Mouse (Mus musculus) intestine, postnatal 0 days (tissue): ENCODE results near the gene Mras. TPM values are rescaled to one million over a fixed set of nuclear protein-coding genes. Genes with fewer than 3 reads are reported as not detected.

Experiments used
- ATAC-seq: fragments of 200-750 bp; cut with Nextera tagmentation; 2 replicates; pipeline ENCODE4 v1.8.0; 2017; ENCODE audit warnings: mild to moderate bottlenecking, moderate TSS enrichment, moderate library complexity
- H3K27ac ChIP-seq: fragments of 300-500 bp; sonication (generic); 2 replicates; pipeline ENCODE4 v1.5.1; 2014; ENCODE audit warnings: mild to moderate bottlenecking, low read depth, low read length, moderate library complexity
- H3K27me3 ChIP-seq: fragments of 300-500 bp; sonication (generic); replicated peaks from 2 replicates; pipeline ENCODE4 v1.6.1; 2014; ENCODE audit warnings: low read length, mixed read lengths; ENCODE audit not compliant: control insufficient read depth, insufficient read depth
- H3K36me3 ChIP-seq: fragments of 300-500 bp; sonication (generic); 2 replicates; pipeline ENCODE4 v1.6.1; 2014; ENCODE audit warnings: mild to moderate bottlenecking, moderate library complexity; ENCODE audit not compliant: control insufficient read depth, insufficient read depth
- H3K4me1 ChIP-seq: fragments of 300-500 bp; sonication (generic); replicated peaks from 2 replicates; pipeline ENCODE4 v1.6.1; 2014; ENCODE audit warnings: antibody characterized with exemption, low read length, mixed read lengths; ENCODE audit not compliant: control insufficient read depth, insufficient read depth
- H3K4me2 ChIP-seq: fragments of 300-500 bp; sonication (generic); replicated peaks from 2 replicates; pipeline ENCODE4 v1.6.1; 2014; ENCODE audit warnings: low read depth, mild to moderate bottlenecking, moderate library complexity
- H3K4me3 ChIP-seq: fragments of 300-500 bp; sonication (generic); 2 replicates; pipeline ENCODE4 v1.5.1; 2014; ENCODE audit warnings: low read depth, low read length
- H3K9ac ChIP-seq: fragments of 300-500 bp; sonication (generic); 2 replicates; pipeline ENCODE4 v1.6.1; 2014; ENCODE audit warnings: mild to moderate bottlenecking, low read depth, low read length
- H3K9me3 ChIP-seq: fragments of 300-500 bp; sonication (generic); 2 replicates; pipeline ENCODE4 v1.6.1; 2016; ENCODE audit warnings: mixed run types; ENCODE audit not compliant: control insufficient read depth
- CTCF ChIP-seq: sonication (generic); IDR thresholded peaks from 2 replicates; pipeline ENCODE4 v1.5.1; 2016; ENCODE audit warnings: low read depth, mild to moderate bottlenecking, control low read depth, antibody characterized with exemption, moderate library complexity
- WGBS: fragments of 180-500 bp; shearing (Covaris S2); extraction: QIAGEN DNeasy Blood & Tissue Kit; methylation state at CpG from one replicate; pipeline ENCODE4 v1.1.7; 2014; 5-methylcytosine and 5-hydroxymethylcytosine counted together
- polyA plus RNA-seq: library from polyadenylated mRNA; unstranded; fragments of >200 nt; fragmentation: Nextera tagmentation; extraction: Ambion mirVana; gene quantifications from 2 replicates; pipeline ENCODE4 v1.2.1, GENCODE M21; 2015

The Mras gene
- polyA plus RNA-seq, 1 experiment from 2014 or later = 7.6 TPM

- Histone ChIP-seq H3K4me3 (no peak overlapping the region), H3K9ac (no peak overlapping the region), H3K27ac (no peak overlapping the region), H3K27me3 (no peaks in the 10 kb centered on the region), H3K4me1 (no peaks in the 10 kb centered on the region), H3K4me2 (no peak overlapping the region), H3K36me3 (no peaks in the 10 kb centered on the region), H3K9me3 (no peaks in the 10 kb centered on the region)
- TF ChIP-seq CTCF = no peak
- ATAC-seq = no peak
- 96% methylated on average over 5 of the region's 5 CpGs for WGBS
Measured at GRCm38 (mm10) chr9:99411093-99411492, 26.1 kb downstream of the Mras start.

DNA sequence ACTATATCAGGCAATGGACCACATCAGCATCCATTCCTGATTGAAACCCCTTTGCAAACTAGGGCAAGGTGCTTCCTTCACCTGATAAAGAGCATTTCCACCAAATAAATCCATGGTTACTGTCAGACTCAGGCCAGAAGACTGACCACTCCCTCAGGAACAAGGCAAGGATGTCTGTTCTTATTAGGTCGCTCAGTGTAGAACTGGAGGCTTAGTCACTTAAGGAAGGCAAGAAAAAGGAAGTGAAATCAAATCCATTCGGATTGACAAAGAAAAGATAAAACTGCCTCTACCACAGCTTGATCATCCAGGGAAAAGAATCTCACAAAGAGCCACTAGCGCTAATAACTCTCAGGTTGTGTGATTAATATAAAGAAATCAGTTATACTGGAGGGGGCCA lies 27.9 kb downstream of the Mras start:
- 81% methylated on average over 3 of the region's 3 CpGs for WGBS

DNA sequence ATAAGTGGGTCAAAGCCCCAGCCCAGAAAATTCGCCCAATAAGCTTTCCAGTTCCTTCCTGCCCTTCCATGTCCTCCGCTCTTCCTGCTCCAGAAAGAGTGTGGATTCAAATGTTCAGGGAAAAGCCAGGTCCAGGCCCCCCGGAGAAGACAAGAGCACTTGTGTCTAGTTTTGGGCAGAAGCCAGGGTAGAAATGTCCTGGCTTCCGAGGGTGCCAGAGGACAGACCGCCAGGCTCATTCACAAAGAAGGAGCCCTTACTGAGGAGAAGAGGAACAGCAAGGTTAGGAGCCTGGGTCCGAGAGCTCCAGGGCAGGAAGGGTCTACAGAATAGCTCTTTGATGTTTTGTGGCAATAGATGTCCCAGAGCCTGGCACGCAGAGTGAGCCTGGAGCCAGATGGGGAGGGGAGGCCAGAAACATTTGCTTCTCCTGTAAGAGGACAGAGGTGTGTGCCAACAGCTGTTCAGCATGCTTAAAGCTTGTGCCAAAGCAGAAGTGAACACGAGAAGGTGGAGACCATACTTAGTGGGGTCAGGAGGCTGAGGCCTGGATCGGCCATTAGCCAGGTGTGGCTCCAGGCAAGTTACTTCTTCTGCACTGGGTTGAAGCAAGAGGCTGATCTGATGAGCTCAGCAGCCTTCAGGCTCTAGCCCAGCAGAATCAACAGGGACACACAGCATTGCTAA lies 35.8 kb downstream of the Mras start:
- H3K4me2 ChIP-seq = no peak overlapping the region
- H3K27me3 ChIP-seq = no peaks in the 10 kb centered on the region
- no peak overlapping the region for H3K9ac ChIP-seq
- no peak for ATAC-seq
- H3K36me3 ChIP-seq = no peaks in the 10 kb centered on the region
- WGBS = 74% methylated on average over 9 of the region's 9 CpGs
- H3K4me1 ChIP-seq = no peaks in the 10 kb centered on the region
- H3K4me3 ChIP-seq = no peak overlapping the region
- TF ChIP-seq CTCF = no peak
- no peak overlapping the region for H3K27ac ChIP-seq
- no peaks in the 10 kb centered on the region for H3K9me3 ChIP-seq

More for the DNA sequence above, 27.9 kb downstream of the Mras start:
- no peak for ATAC-seq
- no peak overlapping the region for H3K27ac ChIP-seq
- no peak for TF ChIP-seq CTCF
- no peaks in the 10 kb centered on the region for H3K9me3 ChIP-seq
- no peak overlapping the region for H3K4me2 ChIP-seq
- H3K4me1 ChIP-seq = no peaks in the 10 kb centered on the region
- H3K27me3 ChIP-seq = no peaks in the 10 kb centered on the region
- H3K9ac ChIP-seq = no peak overlapping the region
- H3K4me3 ChIP-seq = no peak overlapping the region
- no peaks in the 10 kb centered on the region for H3K36me3 ChIP-seq

DNA sequence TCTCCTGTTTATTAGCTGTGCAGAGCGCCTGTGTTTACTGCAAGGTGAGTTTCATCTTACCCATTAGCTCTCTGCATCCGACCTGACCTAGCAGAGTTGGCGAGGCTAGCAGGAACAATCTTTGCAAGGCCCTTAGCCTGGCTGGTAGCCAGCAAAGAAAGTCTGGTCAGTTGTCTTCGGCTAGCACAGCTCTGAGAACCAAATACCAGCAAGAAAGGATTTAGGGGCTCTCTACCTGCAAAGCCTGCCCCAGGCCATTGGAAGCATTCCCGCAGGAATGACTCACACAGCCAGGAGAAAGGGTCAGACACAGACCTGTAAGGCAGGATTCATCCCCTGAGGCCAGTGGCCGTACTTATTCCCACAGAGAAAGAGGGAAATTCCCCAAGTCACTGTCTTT lies 36.4 kb downstream of the Mras start:
- no peak overlapping the region for H3K9ac ChIP-seq
- H3K27me3 ChIP-seq = no peaks in the 10 kb centered on the region
- H3K36me3 ChIP-seq = no peaks in the 10 kb centered on the region
- ATAC-seq = no peak
- H3K4me3 ChIP-seq = no peak overlapping the region
- WGBS = 74% methylated on average over 6 of the region's 6 CpGs
- H3K27ac ChIP-seq = no peak overlapping the region
- no peak overlapping the region for H3K4me2 ChIP-seq
- TF ChIP-seq CTCF = no peak
- no peaks in the 10 kb centered on the region for H3K9me3 ChIP-seq
- H3K4me1 ChIP-seq = no peaks in the 10 kb centered on the region

GRCm38 (mm10) chr9:99397056-99397815 lies 39.9 kb downstream of the Mras start:
- H3K4me3 ChIP-seq = no peak overlapping the region
- no peak overlapping the region for H3K9ac ChIP-seq
- ATAC-seq = no peak
- 83% methylated on average over 13 of the region's 13 CpGs for WGBS
- no peaks in the 10 kb centered on the region for H3K9me3 ChIP-seq
- no peaks in the 10 kb centered on the region for H3K4me1 ChIP-seq
- H3K4me2 ChIP-seq = no peak overlapping the region
- no peaks in the 10 kb centered on the region for H3K36me3 ChIP-seq
- H3K27me3 ChIP-seq = no peaks in the 10 kb centered on the region
- no peak overlapping the region for H3K27ac ChIP-seq
- no peak for TF ChIP-seq CTCF

DNA sequence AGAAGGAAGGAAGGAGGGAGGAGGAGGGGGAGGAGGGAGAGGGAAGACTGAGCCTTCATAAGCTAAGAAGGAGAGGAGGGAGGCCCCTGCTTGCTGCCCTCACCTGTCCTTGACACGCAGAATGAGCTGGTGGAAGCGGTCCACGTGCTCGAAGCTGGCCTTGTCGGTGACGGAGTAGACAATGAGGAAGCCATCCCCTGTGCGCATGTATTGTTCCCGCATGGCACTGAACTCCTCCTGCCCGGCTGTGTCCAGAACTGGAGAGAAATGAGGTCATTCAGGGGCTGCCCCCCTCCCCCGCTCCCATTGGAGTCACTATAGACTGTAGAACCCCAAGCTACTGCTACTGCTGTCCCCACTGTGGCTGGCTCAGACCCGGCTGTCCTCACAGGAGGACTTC lies 42.8 kb downstream of the Mras start:
- Histone ChIP-seq H3K36me3 (no peaks in the 10 kb centered on the region), H3K4me1 (no peaks in the 10 kb centered on the region), H3K27me3 (no peaks in the 10 kb centered on the region), H3K27ac (no peak overlapping the region), H3K4me3 (no peak overlapping the region), H3K4me2 (no peak overlapping the region), H3K9ac (no peak overlapping the region), H3K9me3 (no peaks in the 10 kb centered on the region)
- 85% methylated on average over 11 of the region's 11 CpGs for WGBS
- TF ChIP-seq CTCF = no peak
- no peak for ATAC-seq
